Mouse (Mus musculus) kidney, postnatal 14 days (tissue): ENCODE measurements around the gene Fkrp.
A peak's percentile ranks its signal among the peaks of the same experiment; 100 is the strongest.

Experiments used
- DNase-seq: peaks from one replicate; pipeline ENCODE4 v3.0.0; 2022; ENCODE audit warnings: mixed read lengths

Fkrp gene

DNA sequence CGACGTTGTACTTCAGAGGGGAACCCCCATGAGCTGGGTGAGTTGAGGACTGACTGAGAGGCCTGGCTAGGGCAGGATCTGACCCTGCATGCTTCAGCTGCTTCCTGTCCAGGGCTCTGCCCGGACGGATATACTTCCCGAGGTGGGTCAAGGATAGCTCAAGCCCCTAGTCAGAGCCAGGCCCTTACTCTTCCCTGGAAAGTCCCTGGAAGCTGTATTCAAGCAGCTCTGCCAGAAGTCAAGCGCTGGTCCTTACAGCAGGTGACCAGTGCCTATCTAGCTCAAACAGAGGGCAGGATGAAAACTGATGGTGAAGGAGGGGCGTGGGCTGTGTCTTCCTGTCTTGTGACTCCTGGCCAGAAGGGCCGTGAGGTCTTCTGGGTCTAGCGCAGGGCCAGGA, 13.9 kb upstream of the Fkrp start:
- peak; percentile 52 for DNase-seq

GRCm38 (mm10) chr7:16827274-16827673, 10.7 kb upstream of the Fkrp start:
- no peak for DNase-seq

DNA sequence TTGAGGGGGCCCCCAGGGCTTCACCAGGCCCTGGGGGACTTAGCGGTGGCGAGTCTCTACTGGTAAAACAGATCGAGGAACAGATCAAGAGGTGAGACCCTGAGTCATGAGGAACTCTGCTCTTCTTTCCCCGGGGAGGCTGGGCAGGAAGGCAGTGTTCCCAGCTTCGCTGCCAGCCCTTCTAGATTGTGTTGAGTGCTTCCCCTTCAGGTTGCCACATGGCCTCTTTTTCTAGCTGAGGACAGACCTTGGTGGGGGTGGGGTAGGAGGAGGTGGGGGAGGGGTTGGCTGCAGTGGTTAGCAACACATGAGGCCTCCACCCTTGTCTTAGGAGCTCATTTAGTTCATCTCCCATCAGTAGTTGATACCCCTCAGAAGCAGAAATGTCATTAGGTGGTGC, 10.0 kb upstream of the Fkrp start:
- no peak for DNase-seq

DNA sequence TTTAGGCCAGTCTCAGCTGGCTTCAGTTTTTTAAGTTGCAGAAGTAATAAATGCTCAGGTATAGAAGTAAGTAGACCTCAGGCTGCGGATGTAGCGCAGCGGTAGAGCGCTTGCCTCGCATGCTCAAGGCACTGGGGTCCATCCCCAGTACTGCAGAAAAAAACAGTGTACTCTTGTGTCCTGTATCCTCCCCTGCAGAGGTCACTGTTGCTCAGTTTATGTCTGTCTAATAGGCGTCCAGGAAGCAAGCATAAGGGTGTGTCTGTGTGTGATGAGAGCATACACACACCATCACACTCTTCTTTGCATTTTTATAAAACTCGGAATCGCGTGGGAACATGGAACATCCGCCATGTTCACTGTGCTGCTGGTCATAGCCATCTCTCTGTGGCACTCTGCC, 9.3 kb upstream of the Fkrp start:
- no peak for DNase-seq

DNA sequence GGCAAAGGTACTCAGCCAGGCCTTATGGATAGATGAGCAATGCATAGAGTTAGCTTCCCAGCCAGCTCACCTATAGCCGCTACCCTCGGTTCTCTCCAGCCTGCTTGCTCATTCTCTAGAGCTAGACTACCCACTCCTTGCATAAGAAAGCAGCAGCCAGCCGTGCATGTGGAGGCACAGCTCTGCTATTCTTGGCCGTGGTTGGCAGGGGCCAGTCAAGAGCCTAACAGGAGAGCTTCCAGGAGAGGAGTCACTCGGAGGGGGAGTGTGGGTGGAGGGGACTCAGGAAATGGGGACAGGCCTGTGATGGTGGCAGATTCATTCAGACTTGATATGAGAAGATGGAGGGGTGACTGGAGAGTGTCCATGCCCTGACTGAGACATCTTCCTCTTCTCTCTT, 7.2 kb upstream of the Fkrp start:
- no peak for DNase-seq

GRCm38 (mm10) chr7:16821669-16822101, 5.2 kb upstream of the Fkrp start:
- no peak for DNase-seq

- DNase-seq, result no peak
Observed at GRCm38 (mm10) chr7:16821091-16821490, 4.6 kb upstream of the Fkrp start.

DNA sequence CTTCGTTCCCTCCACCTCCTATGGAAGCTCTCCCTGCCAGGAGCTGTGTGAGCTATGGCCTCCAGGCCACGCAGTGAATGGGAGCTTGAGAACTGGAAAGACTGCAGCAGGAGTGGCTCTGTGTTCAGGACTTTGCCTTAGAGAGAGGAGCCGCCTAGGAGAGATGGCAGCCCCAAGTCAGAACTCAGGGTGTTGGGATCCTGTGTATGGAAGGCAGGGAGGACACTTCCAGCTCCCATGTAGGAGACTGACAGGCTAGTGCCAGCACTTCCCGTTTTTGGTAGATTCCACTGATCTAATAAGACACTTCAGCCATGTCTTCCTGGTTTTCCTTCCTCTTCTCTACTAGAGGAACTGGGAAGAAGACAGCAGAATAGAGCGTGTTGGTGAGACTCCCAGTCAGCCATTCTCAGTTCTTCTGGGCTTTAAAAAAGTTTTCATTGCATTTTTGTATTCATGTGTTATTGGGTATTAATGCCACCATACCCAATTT, 3.8 kb upstream of the Fkrp start:
- DNase-seq, result no peak

GRCm38 (mm10) chr7:16819794-16820193, 3.3 kb upstream of the Fkrp start:
- no peak for DNase-seq

DNA sequence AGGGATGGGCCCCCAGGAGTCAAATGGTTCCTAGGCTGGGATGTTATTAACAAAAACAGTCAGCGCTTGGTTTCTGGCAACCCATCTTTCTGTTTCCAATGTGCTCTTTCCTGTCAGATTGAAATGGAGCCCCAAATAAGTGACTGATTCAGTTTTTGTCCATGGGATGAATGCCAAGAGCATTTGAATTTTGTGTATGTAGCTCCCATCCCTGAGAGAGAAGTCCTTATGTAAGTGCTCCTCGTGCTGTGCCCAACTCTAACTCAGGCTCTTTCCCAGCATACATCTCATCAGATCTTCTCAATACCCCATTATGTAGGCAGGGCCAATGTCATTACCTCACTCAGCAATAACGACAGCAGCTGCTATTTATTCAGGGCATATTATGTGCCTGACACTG, 1.2 kb upstream of the Fkrp start:
- no peak for DNase-seq

DNA sequence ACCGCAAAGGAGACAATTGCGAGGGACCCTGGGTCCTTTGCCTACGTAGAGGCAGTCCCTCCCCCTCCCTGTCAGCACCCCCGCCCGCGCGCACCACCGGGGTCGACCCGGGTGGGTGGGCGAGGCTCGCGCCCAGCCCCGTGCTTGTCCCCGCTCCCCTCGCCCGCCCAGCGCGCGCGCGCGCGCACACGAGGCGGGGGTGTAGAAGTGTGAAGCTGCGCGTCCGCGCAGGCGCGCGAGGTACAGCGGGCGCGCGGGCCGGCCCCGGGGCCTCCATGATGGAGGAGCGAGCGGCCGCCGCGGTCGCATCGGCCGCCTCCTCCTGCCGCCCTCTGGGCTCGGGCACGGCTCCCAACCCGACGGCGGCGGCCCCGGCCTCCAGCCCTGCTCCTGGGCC, 456 bp downstream of the Fkrp start:
- DNase-seq, result peak; percentile 91

DNA sequence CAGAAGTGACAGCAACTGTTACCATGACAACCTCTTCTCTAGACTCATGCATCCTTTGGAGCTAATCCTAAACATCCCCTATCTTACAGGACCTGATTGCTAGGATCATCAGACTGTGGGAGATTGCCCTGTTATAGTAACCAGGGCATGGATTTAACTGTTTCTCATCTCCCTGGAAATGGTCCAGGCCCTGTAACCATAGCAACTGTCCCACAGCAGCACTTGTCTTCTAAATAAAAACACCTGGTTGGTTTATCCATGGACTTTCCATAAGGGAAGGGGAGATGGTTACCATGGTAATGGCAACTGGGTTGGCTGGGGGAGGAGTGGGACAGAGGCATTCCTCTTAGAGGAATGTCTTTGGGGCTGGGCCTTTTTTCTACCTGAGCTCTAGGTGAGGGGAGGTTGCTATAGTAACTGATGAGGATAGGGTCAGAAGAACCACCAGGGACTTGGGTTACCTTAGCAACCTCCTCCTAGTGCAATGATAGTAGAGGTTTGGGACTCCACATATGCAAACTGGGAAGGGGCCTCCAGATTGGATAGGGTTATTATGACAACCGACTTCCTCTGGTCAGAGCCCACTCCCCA, 1.1 kb downstream of the Fkrp start, which contains the start of gene Strn4:
Gene Strn4 (plus strand): TSS at position 539 of the 591 bp plus-strand sequence.
- no peak for DNase-seq

- DNase-seq, result no peak
Observed at GRCm38 (mm10) chr7:16812505-16812904, 4.0 kb downstream of the Fkrp start.

DNA sequence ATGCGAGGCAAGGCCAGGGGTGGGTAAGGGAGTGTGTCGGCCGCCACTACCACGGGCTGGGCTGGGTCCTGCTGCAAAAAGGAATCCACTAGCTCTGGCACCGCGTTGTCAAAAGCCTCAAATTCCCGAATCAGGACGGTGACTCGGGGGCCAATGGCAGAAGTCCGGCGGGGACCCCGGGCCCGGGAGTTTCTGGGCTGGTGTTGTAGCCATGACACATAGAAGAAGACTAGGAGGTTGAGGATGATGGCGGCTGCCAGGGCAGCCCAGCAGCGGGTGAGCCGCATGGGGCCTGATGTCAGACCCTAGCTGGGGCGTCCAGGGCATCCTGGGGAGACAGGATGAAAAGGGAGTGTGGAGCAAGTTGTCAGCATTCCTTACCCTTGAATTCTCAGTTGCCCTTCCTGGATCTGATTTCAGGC, 4.9 kb downstream of the Fkrp start:
- DNase-seq, result no peak

DNA sequence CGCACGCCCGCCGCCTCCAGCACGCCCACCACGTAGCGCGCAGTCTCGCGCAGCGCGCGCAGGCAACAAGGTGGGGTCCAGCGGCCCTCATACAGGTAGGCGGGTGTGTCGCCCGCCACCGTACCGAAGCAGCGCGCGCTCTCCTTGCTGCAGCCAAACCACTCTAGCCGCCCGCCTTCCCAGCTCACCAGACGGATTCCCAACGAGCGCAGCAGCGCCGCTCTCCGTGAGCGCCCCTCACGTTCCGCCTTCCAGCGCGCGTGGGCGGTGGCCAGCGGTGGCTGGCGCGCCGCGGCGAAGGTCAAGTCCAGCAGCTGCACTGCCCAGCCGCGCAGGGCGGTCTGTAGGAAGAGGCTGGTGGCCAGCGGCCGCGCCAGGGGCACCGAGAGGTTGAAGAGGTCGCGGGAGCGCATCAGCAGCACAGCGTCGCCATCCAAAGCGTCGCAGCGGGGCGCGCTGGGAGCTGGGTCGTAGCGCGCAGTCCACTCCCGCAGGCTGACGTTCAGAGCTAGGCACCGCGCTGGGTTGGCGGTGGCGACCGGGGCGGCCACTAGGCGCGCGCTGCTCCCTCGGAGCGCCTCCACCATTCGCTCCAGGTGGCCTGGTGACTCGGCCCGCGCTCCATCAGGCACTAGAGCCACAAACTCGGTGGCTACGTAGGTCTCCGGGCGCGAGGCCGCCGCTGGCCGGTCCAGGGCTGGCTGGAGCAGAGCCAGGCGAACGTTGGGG, 5.4 kb downstream of the Fkrp start:
- DNase-seq, result peak; percentile 34

- no peak for DNase-seq
Observed at GRCm38 (mm10) chr7:16810399-16810919, 6.1 kb downstream of the Fkrp start.

DNA sequence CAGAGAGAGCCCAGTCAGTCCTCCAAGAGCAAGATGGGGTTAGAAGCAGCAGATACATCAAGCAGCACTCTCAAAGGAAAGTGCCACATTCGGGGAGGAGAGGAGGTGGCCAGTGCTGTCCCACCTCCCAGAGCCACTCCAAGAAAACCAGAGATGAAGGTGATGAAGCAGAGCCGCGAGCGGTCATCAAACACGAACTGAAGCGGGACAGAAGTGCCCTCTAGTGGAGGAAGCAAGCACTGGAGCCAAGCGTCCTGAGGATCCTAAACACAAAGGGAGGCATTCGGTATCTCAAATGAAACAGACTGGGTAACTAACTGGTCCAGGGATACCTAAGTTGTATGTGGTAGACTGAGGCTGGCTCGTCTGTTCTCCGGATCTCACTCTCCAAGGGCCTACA, 6.8 kb downstream of the Fkrp start:
- DNase-seq, result peak; percentile 79

- DNase-seq, result no peak
Observed at GRCm38 (mm10) chr7:16808647-16809046, 7.9 kb downstream of the Fkrp start.

GRCm38 (mm10) chr7:16807936-16808335, 8.6 kb downstream of the Fkrp start:
- DNase-seq, result no peak

DNA sequence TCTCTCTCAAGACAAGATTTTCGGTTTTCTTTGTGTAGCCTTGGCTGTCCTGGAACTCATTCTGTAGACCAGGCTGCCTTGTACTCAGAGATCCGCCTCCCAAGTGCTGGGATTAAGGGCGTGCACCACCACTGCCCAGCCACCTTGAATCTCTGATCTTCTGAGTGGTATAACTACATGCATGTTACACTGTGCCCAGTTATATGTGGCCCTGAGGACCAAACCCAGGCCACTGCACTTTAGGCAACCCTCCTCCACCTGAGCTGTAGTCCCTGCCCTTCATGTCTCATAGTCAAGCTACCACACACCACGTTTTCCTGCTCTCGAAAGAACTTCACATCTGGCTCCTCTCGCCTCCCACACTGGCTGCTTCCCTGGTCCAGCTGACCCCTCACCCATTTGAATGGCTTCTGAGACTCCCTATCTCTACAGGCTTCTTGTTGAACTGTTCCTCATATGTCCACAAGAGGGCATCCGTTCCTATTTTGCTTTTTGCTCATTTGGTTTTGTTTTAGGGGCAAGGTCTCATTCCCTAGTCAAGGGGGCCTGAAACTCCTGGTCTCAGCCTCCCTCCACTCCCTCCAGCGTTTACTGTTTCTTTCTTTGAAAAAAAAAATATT, 12.0 kb downstream of the Fkrp start:
- no peak for DNase-seq

- DNase-seq, result no peak
Observed at GRCm38 (mm10) chr7:16794886-16795285, 21.6 kb downstream of the Fkrp start.

- DNase-seq, result no peak
Observed at GRCm38 (mm10) chr7:16793010-16793725, 23.4 kb downstream of the Fkrp start.

DNA sequence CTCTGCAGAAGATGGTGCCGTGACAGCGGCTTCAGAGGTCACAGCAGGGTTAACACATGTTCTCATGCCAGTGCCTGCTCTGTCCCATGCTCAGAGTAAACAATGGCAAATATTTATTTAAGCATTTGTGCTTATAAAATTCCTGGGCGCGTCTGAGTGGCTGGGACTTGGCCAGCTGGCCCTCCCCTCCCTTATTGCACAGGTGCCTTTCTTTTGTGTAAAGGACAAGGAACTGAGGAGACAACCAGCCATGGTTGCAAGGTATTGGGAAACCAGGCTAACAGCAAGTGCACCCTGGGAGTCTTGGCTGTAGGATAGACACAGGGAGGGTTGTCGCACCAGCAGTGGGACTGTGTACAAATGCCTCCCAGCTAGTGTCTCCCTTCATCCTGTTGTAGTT, 24.2 kb downstream of the Fkrp start:
- no peak for DNase-seq
